Mouse (Mus musculus) c-Kit-positive CD71-positive TER-119-negative erythroid progenitor cells, embryonic 14.5 days (primary cell): ENCODE measurements around the gene Fstl4.

Source experiments
- DNase-seq: peaks from one replicate; pipeline ENCODE4 v3.0.0-alpha.2; 2013; ENCODE audit warnings: low read depth

The Fstl4 gene

DNA sequence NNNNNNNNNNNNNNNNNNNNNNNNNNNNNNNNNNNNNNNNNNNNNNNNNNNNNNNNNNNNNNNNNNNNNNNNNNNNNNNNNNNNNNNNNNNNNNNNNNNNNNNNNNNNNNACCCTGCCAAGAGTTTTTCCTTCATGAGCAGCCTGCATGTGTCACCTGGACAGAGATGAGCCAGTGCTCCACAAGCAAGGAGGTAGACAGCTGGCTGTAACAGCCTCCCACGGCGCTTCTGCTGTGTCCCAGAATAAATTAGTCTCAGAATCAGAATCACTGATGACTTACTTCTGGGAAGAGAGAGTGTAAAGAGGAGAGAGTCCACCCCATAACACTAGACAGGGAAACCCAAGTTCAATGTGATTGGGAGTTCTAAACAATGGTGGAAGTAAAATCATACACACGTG lies 464.6 kb downstream of the Fstl4 start:
- no peak for DNase-seq

GRCm38 (mm10) chr11:53231836-53232235 lies 467.4 kb downstream of the Fstl4 start:
- no peak for DNase-seq

- no peak for DNase-seq
These were observed 469.2 kb downstream of the Fstl4 start for GRCm38 (mm10) chr11:53233590-53233989.
